Mouse (Mus musculus): ENCODE results near the gene Gm3776.
"Not testable (repeated sequence)": the region's sequence is repeated elsewhere in the genome, so short reads cannot be mapped to it uniquely, and the experiment has no call there.

- TF ChIP-seq CTCF, EP300 (IDR thresholded peaks at IDR 0.05; ENCODE audit: low read depth): not testable (repeated sequence)
These were observed 14.0 kb downstream of the Gm3776 start for GRCm38 (mm10) chr9:78270945-78271344.

Measured in liver, postnatal 0 days (tissue).